Mouse (Mus musculus) gastrocnemius, postnatal 14 days (tissue): ENCODE measurements around the gene Fasl. TPM values are rescaled to one million over a fixed set of nuclear protein-coding genes. Genes with fewer than 3 reads are reported as not detected.

Source experiments
- DNase-seq: peaks from one replicate; pipeline ENCODE4 v3.0.0; 2021; ENCODE audit warnings: mixed read lengths
- intact Hi-C: fragments of 180-260 bp; cut with DNase I; formaldehyde crosslinking; loops from one replicate; pipeline ENCODE4 v1.15.1; 2025; ENCODE audit warnings: low total_unique reads
- long read RNA-seq, 2 experiments: library from polyadenylated mRNA; stranded (forward); transcript quantifications; one replicate each; pipeline ENCODE4 v2.0.0; 2021
- total RNA-seq, 2 experiments: library from RNA; stranded (reverse); gene quantifications; 2 replicates each; pipeline ENCODE4 v1.2.3; 2021

The Fasl gene
- total RNA-seq: not detected
- long read RNA-seq, experiment 1: 0 reads
- long read RNA-seq, experiment 2: 0 reads

- intact Hi-C loops: no loop called here
- no peak for DNase-seq
Measured at GRCm38 (mm10) chr1:161788339-161788738, at the start of gene Fasl. Gene Fasl (minus strand): TSS chr1:161788495.

- DNase-seq: no peak
- intact Hi-C loops: no loop called here
Measured at GRCm38 (mm10) chr1:161826677-161827076, 38.4 kb upstream of the Fasl start.

GRCm38 (mm10) chr1:161809428-161809827 lies 21.1 kb upstream of the Fasl start:
- no peak for DNase-seq

GRCm38 (mm10) chr1:161808980-161809379 lies 20.7 kb upstream of the Fasl start:
- intact Hi-C loops: no loop called here
- no peak for DNase-seq

More at GRCm38 (mm10) chr1:161809428-161809827, 21.1 kb upstream of the Fasl start:
- intact Hi-C loops: no loop called here

- no peak for DNase-seq
- intact Hi-C loops: no loop called here
Measured at GRCm38 (mm10) chr1:161804541-161804971, 16.3 kb upstream of the Fasl start.

- no peak for DNase-seq
- intact Hi-C loops: no loop called here
Measured at GRCm38 (mm10) chr1:161801321-161801720, 13.0 kb upstream of the Fasl start.

GRCm38 (mm10) chr1:161800256-161800655 lies 12.0 kb upstream of the Fasl start:
- intact Hi-C loops: no loop called here
- DNase-seq: no peak

- intact Hi-C loops: no loop called here
Measured at GRCm38 (mm10) chr1:161799791-161800190, 11.5 kb upstream of the Fasl start.

GRCm38 (mm10) chr1:161798866-161799265 lies 10.6 kb upstream of the Fasl start:
- intact Hi-C loops: no loop called here
- no peak for DNase-seq

More at GRCm38 (mm10) chr1:161799791-161800190, 11.5 kb upstream of the Fasl start:
- no peak for DNase-seq

- no peak for DNase-seq
- intact Hi-C loops: no loop called here
Measured at GRCm38 (mm10) chr1:161794447-161795211, 6.3 kb upstream of the Fasl start.

- intact Hi-C loops: no loop called here
- DNase-seq: no peak
Measured at GRCm38 (mm10) chr1:161793321-161793720, 5.0 kb upstream of the Fasl start.

GRCm38 (mm10) chr1:161792687-161792969 lies 4.3 kb upstream of the Fasl start:
- intact Hi-C loops: no loop called here
- DNase-seq: no peak

GRCm38 (mm10) chr1:161791854-161792686 lies 3.8 kb upstream of the Fasl start:
- DNase-seq: no peak
- intact Hi-C loops: no loop called here

GRCm38 (mm10) chr1:161782725-161783124 lies 5.6 kb downstream of the Fasl start:
- intact Hi-C loops: no loop called here

GRCm38 (mm10) chr1:161781594-161781993 lies 6.7 kb downstream of the Fasl start:
- no peak for DNase-seq
- intact Hi-C loops: no loop called here

More at GRCm38 (mm10) chr1:161782725-161783124, 5.6 kb downstream of the Fasl start:
- no peak for DNase-seq

- intact Hi-C loops: no loop called here
- no peak for DNase-seq
Measured at GRCm38 (mm10) chr1:161779057-161779456, 9.2 kb downstream of the Fasl start.

- DNase-seq: no peak
- intact Hi-C loops: no loop called here
Measured at GRCm38 (mm10) chr1:161775151-161775550, 13.1 kb downstream of the Fasl start.

- intact Hi-C loops: no loop called here
- no peak for DNase-seq
Measured at GRCm38 (mm10) chr1:161771293-161771692, 17.0 kb downstream of the Fasl start.

GRCm38 (mm10) chr1:161769329-161769728 lies 19.0 kb downstream of the Fasl start:
- intact Hi-C loops: no loop called here
- no peak for DNase-seq

- intact Hi-C loops: no loop called here
- no peak for DNase-seq
Measured at GRCm38 (mm10) chr1:161767101-161767524, 21.2 kb downstream of the Fasl start.

- DNase-seq: no peak
- intact Hi-C loops: no loop called here
Measured at GRCm38 (mm10) chr1:161766656-161767055, 21.6 kb downstream of the Fasl start.
